Mouse (Mus musculus) T-cell, adult 2 months (primary cell): ENCODE results near the gene Gm28374.

Experiments
- DNase-seq: peaks from one replicate; pipeline ENCODE4 v3.0.0; 2022; ENCODE audit warnings: low spot score

The Gm28374 gene

GRCm38 (mm10) chr19:6085417-6085879, 3.4 kb upstream of the Gm28374 start:
- DNase-seq: peak; percentile 51

- DNase-seq: peak; percentile 98
These were observed 2.6 kb upstream of the Gm28374 start, which contains the start of the genes Zfpl1 and Cdca5 for GRCm38 (mm10) chr19:6084478-6085248. Gene Zfpl1 (minus strand): TSS chr19:6084956. Gene Cdca5 (plus strand): TSS chr19:6084983.

- DNase-seq: no peak
These were observed 2.0 kb downstream of the Gm28374 start, which contains the start of gene Tmem262 for GRCm38 (mm10) chr19:6079983-6080480. Gene Tmem262 (plus strand): TSS chr19:6080033.

- peak; percentile 88 for DNase-seq
These were observed 5.3 kb downstream of the Gm28374 start, which contains the start of gene Vps51 for GRCm38 (mm10) chr19:6076564-6077393. Gene Vps51 (minus strand): TSS chr19:6077231.

GRCm38 (mm10) chr19:6073889-6074288, 8.2 kb downstream of the Gm28374 start:
- no peak for DNase-seq

GRCm38 (mm10) chr19:6071261-6071660, 10.8 kb downstream of the Gm28374 start:
- DNase-seq: no peak

GRCm38 (mm10) chr19:6070571-6071250, 11.3 kb downstream of the Gm28374 start:
- no peak for DNase-seq

GRCm38 (mm10) chr19:6069851-6070250, 12.2 kb downstream of the Gm28374 start:
- no peak for DNase-seq

- DNase-seq: no peak
These were observed 13.1 kb downstream of the Gm28374 start for GRCm38 (mm10) chr19:6068951-6069350.

GRCm38 (mm10) chr19:6067724-6068415, 14.2 kb downstream of the Gm28374 start, which contains the start of gene Tm7sf2:
Gene Tm7sf2 (minus strand): TSS chr19:6068373.
- DNase-seq: peak; percentile 91

GRCm38 (mm10) chr19:6067011-6067723, 14.9 kb downstream of the Gm28374 start:
- DNase-seq: peak; percentile 84

- DNase-seq: no peak
These were observed 15.5 kb downstream of the Gm28374 start for GRCm38 (mm10) chr19:6066571-6066970.

GRCm38 (mm10) chr19:6063081-6063480, 19.0 kb downstream of the Gm28374 start:
- DNase-seq: no peak

GRCm38 (mm10) chr19:6062418-6062817, 19.6 kb downstream of the Gm28374 start:
- no peak for DNase-seq

- DNase-seq: peak; percentile 49
These were observed 20.3 kb downstream of the Gm28374 start for GRCm38 (mm10) chr19:6061641-6062302.

GRCm38 (mm10) chr19:6061021-6061533, 21.0 kb downstream of the Gm28374 start, which contains the start of gene Znhit2:
Gene Znhit2 (plus strand): TSS chr19:6061192.
- DNase-seq: peak; percentile 96

- no peak for DNase-seq
These were observed 23.1 kb downstream of the Gm28374 start for GRCm38 (mm10) chr19:6058966-6059365.

GRCm38 (mm10) chr19:6058513-6058912, 23.5 kb downstream of the Gm28374 start:
- no peak for DNase-seq

GRCm38 (mm10) chr19:6057313-6058096, 24.6 kb downstream of the Gm28374 start, which contains the start of the genes Mrpl49 and Fau:
Gene Mrpl49 (minus strand): TSS chr19:6057785.
Gene Fau (plus strand): TSS chr19:6057844.
- peak; percentile 99 for DNase-seq
